Mouse (Mus musculus) neural tube, embryonic 15.5 days (tissue): ENCODE results near the gene Tarbp1. TPM values are rescaled to one million over a fixed set of nuclear protein-coding genes. Genes with fewer than 3 reads are reported as not detected.

Source experiments
- ATAC-seq: fragments of 200-750 bp; cut with Nextera tagmentation; 2 replicates; pipeline ENCODE4 v1.8.0; 2017; ENCODE audit warnings: mild to moderate bottlenecking, moderate TSS enrichment, moderate library complexity; ENCODE audit not compliant: low FRiP score
- H3K27ac ChIP-seq: fragments of 300-500 bp; sonication (generic); replicated peaks from 2 replicates; pipeline ENCODE4 v1.5.1; 2015; ENCODE audit warnings: mild to moderate bottlenecking, inconsistent platforms
- H3K27me3 ChIP-seq: fragments of 300-500 bp; sonication (generic); replicated peaks from 2 replicates; pipeline ENCODE4 v1.6.1; 2015; ENCODE audit warnings: inconsistent platforms
- H3K36me3 ChIP-seq: fragments of 300-500 bp; sonication (generic); 2 replicates; pipeline ENCODE4 v1.6.1; 2015; ENCODE audit warnings: inconsistent platforms
- H3K4me1 ChIP-seq: fragments of 300-500 bp; sonication (generic); 2 replicates; pipeline ENCODE4 v1.6.1; 2015; ENCODE audit warnings: inconsistent platforms
- H3K4me2 ChIP-seq: fragments of 300-500 bp; sonication (generic); 2 replicates; pipeline ENCODE4 v1.6.1; 2015; ENCODE audit warnings: inconsistent platforms, mild to moderate bottlenecking, moderate library complexity
- H3K4me3 ChIP-seq: fragments of 300-500 bp; sonication (generic); replicated peaks from 2 replicates; pipeline ENCODE4 v1.5.1; 2015; ENCODE audit warnings: mild to moderate bottlenecking, inconsistent platforms
- H3K9ac ChIP-seq: fragments of 300-500 bp; sonication (generic); replicated peaks from 2 replicates; pipeline ENCODE4 v1.6.1; 2015; ENCODE audit warnings: mild to moderate bottlenecking, inconsistent platforms
- H3K9me3 ChIP-seq: fragments of 300-500 bp; sonication (generic); replicated peaks from 2 replicates; pipeline ENCODE4 v1.6.1; 2016; ENCODE audit warnings: inconsistent platforms
- WGBS: fragments of 180-500 bp; shearing (Covaris S2); methylation state at CpG from one replicate; pipeline ENCODE4 v1.1.7; 2015; ENCODE audit warnings: mixed read lengths; 5-methylcytosine and 5-hydroxymethylcytosine counted together
- polyA plus RNA-seq: library from polyadenylated mRNA; unstranded; fragments of >200 nt; fragmentation: Nextera tagmentation; extraction: Ambion mirVana; gene quantifications from 2 replicates; pipeline ENCODE4 v1.2.1, GENCODE M21; 2015

Gene Tarbp1
- polyA plus RNA-seq, result 1.6 and 2.0 TPM in 2 replicates

GRCm38 (mm10) chr8:126474299-126475187, at the start of gene Tarbp1:
Tarbp1 (minus strand) TSS chr8:126475065.
- Histone ChIP-seq H3K27me3 (0 out of 2 replicates have a peak, but pooled peaks cover 3% of the 10 kb centered on the region), H3K4me2 (peak within 1 kb of the TSS; percentile 74), H3K9me3 (no peaks in the 10 kb centered on the region), H3K36me3 (peaks cover 13% of the 10 kb centered on the region), H3K4me1 (peaks cover 24% of the 10 kb centered on the region), H3K27ac (peak within 1 kb of the TSS; percentile 92), H3K9ac (peak within 1 kb of the TSS; percentile 56), H3K4me3 (peak within 1 kb of the TSS; percentile 68)
- ATAC-seq, result peak; percentile 95
- under 1% methylated on average over 124 of the region's 124 CpGs for WGBS

GRCm38 (mm10) chr8:126524233-126524985, 49.5 kb upstream of the Tarbp1 start:
- Histone ChIP-seq H3K4me3 (no peak overlapping the region), H3K9me3 (no peaks in the 10 kb centered on the region), H3K9ac (no peak overlapping the region), H3K27me3 (no peaks in the 10 kb centered on the region), H3K27ac (peak overlapping the region; percentile 54), H3K4me1 (peaks cover 28% of the 10 kb centered on the region), H3K4me2 (no peak overlapping the region), H3K36me3 (no peaks in the 10 kb centered on the region)
- 63% methylated on average over 18 of the region's 18 CpGs for WGBS
- ATAC-seq, result no peak; the same call in 1 of the 2 replicates

- no peak overlapping the region for H3K9ac ChIP-seq
- peak overlapping the region; percentile 61 for H3K27ac ChIP-seq
- H3K27me3 ChIP-seq, result no peaks in the 10 kb centered on the region
- no peaks in the 10 kb centered on the region for H3K36me3 ChIP-seq
- WGBS, result 84% methylated on average over 11 of the region's 11 CpGs
- no peak overlapping the region for H3K4me3 ChIP-seq
- H3K9me3 ChIP-seq, result no peaks in the 10 kb centered on the region
- ATAC-seq, result no peak
- peaks cover 27% of the 10 kb centered on the region for H3K4me1 ChIP-seq
- H3K4me2 ChIP-seq, result no peak overlapping the region
These were observed 48.3 kb upstream of the Tarbp1 start for GRCm38 (mm10) chr8:126523060-126523574.

- no peak overlapping the region for H3K4me2 ChIP-seq
- H3K4me1 ChIP-seq, result peaks cover 33% of the 10 kb centered on the region
- H3K27me3 ChIP-seq, result no peaks in the 10 kb centered on the region
- ATAC-seq, result no peak
- no peaks in the 10 kb centered on the region for H3K9me3 ChIP-seq
- no peaks in the 10 kb centered on the region for H3K36me3 ChIP-seq
- H3K9ac ChIP-seq, result no peak overlapping the region
- no peak overlapping the region for H3K4me3 ChIP-seq
- WGBS, result 90% methylated on average over 4 of the region's 4 CpGs
- no peak overlapping the region for H3K27ac ChIP-seq
These were observed 44.6 kb upstream of the Tarbp1 start for GRCm38 (mm10) chr8:126519447-126519975.

- ATAC-seq, result peak; percentile 87
- Histone ChIP-seq H3K4me3 (peak overlapping the region; percentile 25), H3K4me2 (peak overlapping the region; percentile 57), H3K9me3 (no peaks in the 10 kb centered on the region), H3K27ac (peak overlapping the region; percentile 92), H3K36me3 (no peaks in the 10 kb centered on the region), H3K4me1 (peaks cover 24% of the 10 kb centered on the region), H3K27me3 (no peaks in the 10 kb centered on the region), H3K9ac (peak overlapping the region; percentile 42; the same call in 1 of the 2 replicates)
- WGBS, result 2% methylated on average over 27 of the region's 27 CpGs
These were observed 42.0 kb upstream of the Tarbp1 start for GRCm38 (mm10) chr8:126516620-126517577.

- Histone ChIP-seq H3K4me1 (peaks cover 24% of the 10 kb centered on the region), H3K27ac (no peak overlapping the region), H3K9me3 (no peaks in the 10 kb centered on the region), H3K4me2 (no peak overlapping the region), H3K4me3 (no peak overlapping the region), H3K36me3 (no peaks in the 10 kb centered on the region), H3K27me3 (no peaks in the 10 kb centered on the region), H3K9ac (no peak overlapping the region)
- WGBS, result 75% methylated on average over 10 of the region's 10 CpGs
- no peak for ATAC-seq
These were observed 39.4 kb upstream of the Tarbp1 start for GRCm38 (mm10) chr8:126514011-126514964.

GRCm38 (mm10) chr8:126510866-126511265, 36.0 kb upstream of the Tarbp1 start:
- 76% methylated on average over 3 of the region's 3 CpGs for WGBS
- Histone ChIP-seq H3K27ac (no peak overlapping the region), H3K36me3 (no peaks in the 10 kb centered on the region), H3K4me1 (no peaks in the 10 kb centered on the region), H3K4me2 (no peak overlapping the region), H3K9ac (no peak overlapping the region), H3K4me3 (no peak overlapping the region), H3K27me3 (no peaks in the 10 kb centered on the region), H3K9me3 (no peaks in the 10 kb centered on the region)
- no peak for ATAC-seq

- 61% methylated on average over 6 of the region's 6 CpGs for WGBS
- H3K36me3 ChIP-seq, result no peaks in the 10 kb centered on the region
- H3K27ac ChIP-seq, result no peak overlapping the region
- no peaks in the 10 kb centered on the region for H3K4me1 ChIP-seq
- no peak for ATAC-seq
- H3K9me3 ChIP-seq, result no peaks in the 10 kb centered on the region
- no peak overlapping the region for H3K4me3 ChIP-seq
- no peak overlapping the region for H3K9ac ChIP-seq
- H3K4me2 ChIP-seq, result no peak overlapping the region
- no peaks in the 10 kb centered on the region for H3K27me3 ChIP-seq
These were observed 34.8 kb upstream of the Tarbp1 start for GRCm38 (mm10) chr8:126509635-126510034.

GRCm38 (mm10) chr8:126508871-126509586, 34.2 kb upstream of the Tarbp1 start:
- Histone ChIP-seq H3K27ac (no peak overlapping the region), H3K9me3 (no peaks in the 10 kb centered on the region), H3K27me3 (no peaks in the 10 kb centered on the region), H3K4me1 (no peaks in the 10 kb centered on the region), H3K4me3 (no peak overlapping the region), H3K4me2 (no peak overlapping the region), H3K9ac (no peak overlapping the region), H3K36me3 (no peaks in the 10 kb centered on the region)
- WGBS, result 86% methylated on average over 8 of the region's 8 CpGs
- no peak for ATAC-seq
